Mouse (Mus musculus) myocyte (in vitro differentiated cells): ENCODE data around the gene Arhgap9. TPM values are rescaled to one million over a fixed set of nuclear protein-coding genes. Genes with fewer than 3 reads are reported as not detected.

Experiments
- H3K27me3 ChIP-seq: one replicate; pipeline ENCODE4 v1.6.1; 2011; ENCODE audit not compliant: control insufficient read depth, insufficient read depth, insufficient read length
- H3K36me3 ChIP-seq: one replicate; pipeline ENCODE4 v1.6.1; 2011; ENCODE audit not compliant: control insufficient read depth, insufficient read depth
- H3K4me2 ChIP-seq: one replicate; pipeline ENCODE4 v1.6.1; 2011; ENCODE audit warnings: low read depth, control low read depth
- H3K4me3 ChIP-seq: one replicate; pipeline ENCODE4 v1.5.1; 2011; ENCODE audit warnings: mild to moderate bottlenecking, control low read depth, moderate library complexity
- H3K79me2 ChIP-seq: one replicate; pipeline ENCODE4 v1.6.1; 2011; ENCODE audit not compliant: control insufficient read depth, insufficient read depth
- H3ac ChIP-seq: one replicate; pipeline ENCODE4 v1.6.1; 2011; ENCODE audit not compliant: control insufficient read depth, insufficient read length
- CEBPB ChIP-seq: IDR thresholded peaks from 2 replicates; pipeline ENCODE4 v1.6.1; 2011; ENCODE audit warnings: mild to moderate bottlenecking, moderate library complexity; ENCODE audit not compliant: poor library complexity, insufficient read depth, severe bottlenecking
- E2F4 ChIP-seq: IDR thresholded peaks from one replicate; pipeline ENCODE4 v1.6.1; 2011; ENCODE audit warnings: mild to moderate bottlenecking, control low read depth, moderate library complexity; ENCODE audit not compliant: insufficient read depth
- MAX ChIP-seq: IDR thresholded peaks from one replicate; pipeline ENCODE4 v1.6.1; 2011; ENCODE audit warnings: low read depth, mild to moderate bottlenecking, control low read depth
- MYOD1 ChIP-seq, 3 experiments: IDR thresholded peaks; one replicate each; pipeline ENCODE4 v1.6.1; 2011; ENCODE audit warnings: control low read depth in 2 of 3, low read depth in 2 of 3, mild to moderate bottlenecking in 2 of 3, moderate library complexity in 1 of 3; ENCODE audit not compliant: insufficient read length in 2 of 3, control insufficient read depth in 1 of 3
- MYOG ChIP-seq, 3 experiments: IDR thresholded peaks; one replicate each; pipeline ENCODE4 v1.6.1; 2011; ENCODE audit warnings: control low read depth in 2 of 3, low read depth in 2 of 3, mild to moderate bottlenecking in 2 of 3; ENCODE audit not compliant: insufficient read length in 2 of 3, control insufficient read depth in 1 of 3, insufficient read depth in 1 of 3
- POLR2A ChIP-seq: IDR thresholded peaks from one replicate; pipeline ENCODE4 v1.6.1; 2011; ENCODE audit warnings: low read depth, mild to moderate bottlenecking, control low read depth, moderate library complexity; ENCODE audit not compliant: insufficient read length
- POLR2AphosphoS2 ChIP-seq: IDR thresholded peaks from one replicate; pipeline ENCODE4 v1.6.1; 2011; ENCODE audit warnings: low read depth, control low read depth; ENCODE audit not compliant: insufficient read length
- REST ChIP-seq: IDR thresholded peaks from one replicate; pipeline ENCODE4 v1.6.1; 2011; ENCODE audit warnings: mild to moderate bottlenecking, control low read depth, moderate library complexity; ENCODE audit not compliant: insufficient read depth, insufficient read length
- SRF ChIP-seq: IDR thresholded peaks from one replicate; pipeline ENCODE4 v1.6.1; 2011; ENCODE audit warnings: low read depth; ENCODE audit not compliant: control insufficient read depth, insufficient read length
- TCF12 ChIP-seq: IDR thresholded peaks from one replicate; pipeline ENCODE4 v1.6.1; 2011; ENCODE audit warnings: mild to moderate bottlenecking, control low read depth; ENCODE audit not compliant: poor library complexity, insufficient read depth, severe bottlenecking
- TCF3 ChIP-seq: IDR thresholded peaks from one replicate; pipeline ENCODE4 v1.6.1; 2011; ENCODE audit warnings: low read depth, control low read depth; ENCODE audit not compliant: insufficient read length
- USF1 ChIP-seq: IDR thresholded peaks from one replicate; pipeline ENCODE4 v1.6.1; 2011; ENCODE audit warnings: low read depth, mild to moderate bottlenecking, control low read depth, moderate library complexity
- polyA plus RNA-seq: library from polyadenylated mRNA; unstranded; fragments of >200 nt; fragmentation: generic; extraction: Trizol; gene quantifications from one replicate; pipeline ENCODE4 v1.2.1, GENCODE M21; 2012; ENCODE audit warnings: missing spikeins

The Arhgap9 gene
- polyA plus RNA-seq, 1 experiment, result 0.77 TPM

GRCm38 (mm10) chr10:127282620-127283215 lies 39.0 kb upstream of the Arhgap9 start:
- Histone ChIP-seq H3K4me2 (no peak overlapping the region), H3K27me3 (no peaks in the 10 kb centered on the region), H3K36me3 (peaks cover 40% of the 10 kb centered on the region), H3K4me3 (no peak overlapping the region), H3K79me2 (peaks cover 21% of the 10 kb centered on the region), H3ac (no peak overlapping the region)
- TF ChIP-seq TCF12 (no peak), POLR2AphosphoS2 (peak; percentile 48)

- TF ChIP-seq E2F4, result no peak
- no peak for TF ChIP-seq MYOD1 (IDR thresholded peaks at IDR 0.05; ENCODE audit: control insufficient read depth in 1 of 3, insufficient read length in 2 of 3, low read depth in 2 of 3)
- TF ChIP-seq POLR2A, result peak; percentile 22
- TF ChIP-seq TCF3, result no peak
- TF ChIP-seq POLR2AphosphoS2, result peak; percentile 59
- Histone ChIP-seq H3K4me3 (no peak overlapping the region), H3K27me3 (no peaks in the 10 kb centered on the region), H3K79me2 (peaks cover 27% of the 10 kb centered on the region), H3K36me3 (peaks cover 34% of the 10 kb centered on the region), H3ac (no peak overlapping the region), H3K4me2 (no peak overlapping the region)
Observed at GRCm38 (mm10) chr10:127284105-127284622, 37.6 kb upstream of the Arhgap9 start.

GRCm38 (mm10) chr10:127284724-127285500 lies 36.9 kb upstream of the Arhgap9 start:
- no peak for TF ChIP-seq CEBPB
- TF ChIP-seq TCF12, result no peak
- TF ChIP-seq POLR2A, result peak; percentile 10
- TF ChIP-seq SRF, result no peak
- TF ChIP-seq USF1, result no peak
- no peak for TF ChIP-seq TCF3
- no peak for TF ChIP-seq MYOD1 (IDR thresholded peaks at IDR 0.05; ENCODE audit: control insufficient read depth in 1 of 3, insufficient read length in 2 of 3, low read depth in 2 of 3)
- peaks cover 28% of the 10 kb centered on the region for H3K36me3 ChIP-seq

DNA sequence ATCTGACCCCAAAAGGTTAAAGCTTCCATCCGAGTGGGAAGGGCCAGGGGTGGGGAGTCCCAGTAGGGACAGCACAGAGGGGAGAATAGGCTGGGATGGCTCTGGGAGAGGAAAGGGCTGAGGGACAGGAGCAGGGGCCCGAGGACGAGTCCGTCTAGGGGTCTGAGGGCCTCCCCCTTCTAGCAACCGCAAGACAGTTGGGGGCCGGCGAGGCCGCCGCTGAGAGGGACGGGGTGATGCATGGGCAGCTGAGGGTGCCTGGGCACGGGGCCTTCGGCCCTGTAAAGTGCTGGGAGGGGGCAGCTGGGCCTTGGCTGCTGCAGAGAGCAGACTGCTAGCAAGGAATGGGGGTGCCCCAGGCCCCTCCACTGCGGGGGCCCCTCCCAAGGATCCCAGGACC lies 36.1 kb upstream of the Arhgap9 start:
- peaks cover 27% of the 10 kb centered on the region for H3K79me2 ChIP-seq
- H3K36me3 ChIP-seq, result peaks cover 22% of the 10 kb centered on the region
- H3ac ChIP-seq, result no peak overlapping the region
- H3K27me3 ChIP-seq, result no peaks in the 10 kb centered on the region
- no peak overlapping the region for H3K4me3 ChIP-seq
- TF ChIP-seq MYOD1 (IDR thresholded peaks at IDR 0.05; ENCODE audit: control insufficient read depth in 1 of 3, insufficient read length in 2 of 3, low read depth in 2 of 3), result no peak
- no peak for TF ChIP-seq POLR2A
- TF ChIP-seq TCF3, result no peak
- TF ChIP-seq USF1, result no peak
- no peak for TF ChIP-seq MAX
- TF ChIP-seq TCF12, result no peak
- TF ChIP-seq MYOG (IDR thresholded peaks at IDR 0.05; ENCODE audit: control insufficient read depth in 1 of 3, insufficient read depth in 1 of 3, insufficient read length in 2 of 3, low read depth in 2 of 3), result no peak
- TF ChIP-seq E2F4, result no peak
- TF ChIP-seq CEBPB, result no peak
- no peak for TF ChIP-seq POLR2AphosphoS2
- no peak for TF ChIP-seq SRF
- no peak for TF ChIP-seq REST
- no peak overlapping the region for H3K4me2 ChIP-seq

More at GRCm38 (mm10) chr10:127284724-127285500, 36.9 kb upstream of the Arhgap9 start:
- no peak overlapping the region for H3ac ChIP-seq
- no peak overlapping the region for H3K4me3 ChIP-seq
- H3K79me2 ChIP-seq, result peaks cover 27% of the 10 kb centered on the region
- no peaks in the 10 kb centered on the region for H3K27me3 ChIP-seq
- no peak overlapping the region for H3K4me2 ChIP-seq

- TF ChIP-seq REST (no peak), TCF3 (no peak), POLR2AphosphoS2 (peak; percentile 8), E2F4 (no peak), CEBPB (no peak)
- no peak overlapping the region for H3ac ChIP-seq
- peak overlapping the region; percentile 84 for H3K4me2 ChIP-seq
- peak overlapping the region; percentile 100 for H3K4me3 ChIP-seq
- peaks cover 17% of the 10 kb centered on the region for H3K36me3 ChIP-seq
- H3K27me3 ChIP-seq, result no peaks in the 10 kb centered on the region
- peaks cover 33% of the 10 kb centered on the region for H3K79me2 ChIP-seq
Observed at GRCm38 (mm10) chr10:127286194-127286593, 35.6 kb upstream of the Arhgap9 start.
